Mouse (Mus musculus): Measurements from ENCODE around the gene Tln1. TPM values are rescaled to one million over a fixed set of nuclear protein-coding genes. Genes with fewer than 3 reads are reported as not detected.

Gene Tln1
- total and polyA plus RNA-seq, 3 experiments = 22.3 to 59.3 (median 50.1) TPM

GRCm38 (mm10) chr4:43558028-43558630, 4.4 kb downstream of the Tln1 start:
- dilution Hi-C loops (cut with MboI; ENCODE audit: extremely low pct_ligation_motif_present, extremely low pct_unique_long_range_greater_than_20kb, low sequenced_read_pairs) (no loop called here), in situ Hi-C loops (cut with MboI; ENCODE audit: low pct_ligation_motif_present, low pct_unique_long_range_greater_than_20kb, low sequenced_read_pairs) (loop anchor here (25.0 kb wide), 1 partner anchor 546 kb away; the partner anchor contains the start of genes Fancg and Vcp)
- H3K9me3 ChIP-seq (replicated peaks; ENCODE audit: low read length) = no peaks in the 10 kb centered on the region
- DNase-seq (ENCODE audit: extremely low read depth) = no peak
- peak overlapping the region; percentile 29; the same call in 1 of the 2 replicates for H3K27ac ChIP-seq (ENCODE audit: insufficient read depth, low read depth)
- peak overlapping the region; percentile 92 for H3K4me2 ChIP-seq (ENCODE audit: insufficient read depth, low read depth, poor library complexity, severe bottlenecking)
- TF ChIP-seq NELFE (IDR thresholded peaks at IDR 0.05; ENCODE audit: low read depth, low read length) (no peak), MAX (IDR thresholded peaks at IDR 0.05; ENCODE audit: low read length) (no peak), E2F4 (IDR thresholded peaks at IDR 0.05; ENCODE audit: insufficient replicate concordance, low read depth, low read length) (no peak), MYC (IDR thresholded peaks at IDR 0.05; ENCODE audit: low read depth, low read length) (no peak), USF1 (IDR thresholded peaks at IDR 0.05; ENCODE audit: low read depth, low read length) (no peak)
- peaks cover 36 to 49% of the 10 kb centered on the region in 2 experiments for H3K36me3 ChIP-seq (replicated peaks in 1 of 2; ENCODE audit: control insufficient read depth in 1 of 2, insufficient read depth in 1 of 2, low read length in 1 of 2)
- H3K4me3 ChIP-seq (replicated peaks in 1 of 3; ENCODE audit: low read depth in 2 of 3, low read length in 2 of 3, poor library complexity in 1 of 3) = no peak overlapping the region
- peaks cover 24 to 81% of the 10 kb centered on the region in 2 experiments for H3K4me1 ChIP-seq (ENCODE audit: control insufficient read depth in 1 of 2, insufficient read depth in 2 of 2)
- H3K9ac ChIP-seq (ENCODE audit: insufficient read depth, low read depth) = no peak overlapping the region; the same call in 1 of the 2 replicates
- no peaks in the 10 kb centered on the region for H3K27me3 ChIP-seq (replicated peaks)
- peaks cover 46% of the 10 kb centered on the region for H3K79me2 ChIP-seq (replicated peaks; ENCODE audit: control insufficient read depth, extremely low read depth, insufficient read depth, poor library complexity, severe bottlenecking)

GRCm38 (mm10) chr4:43555926-43556325, 6.6 kb downstream of the Tln1 start:
- H3K79me2 ChIP-seq (replicated peaks; ENCODE audit: control insufficient read depth, extremely low read depth, insufficient read depth, poor library complexity, severe bottlenecking) = peaks cover 38% of the 10 kb centered on the region
- H3K4me1 ChIP-seq (ENCODE audit: control insufficient read depth in 1 of 2, insufficient read depth in 2 of 2) = peaks cover 24 to 79% of the 10 kb centered on the region in 2 experiments
- TF ChIP-seq UBTF (IDR thresholded peaks at IDR 0.05; ENCODE audit: low read depth, low read length) (no peak), HCFC1 (IDR thresholded peaks at IDR 0.05; ENCODE audit: low read depth, low read length) (no peak), JUN (IDR thresholded peaks at IDR 0.05; ENCODE audit: insufficient read depth, low read depth, low read length) (no peak), RAD21 (IDR thresholded peaks at IDR 0.05; ENCODE audit: low read depth, low read length) (no peak), CTCF (conservative IDR thresholded peaks at IDR 0.05 in 1 of 2, IDR thresholded peaks at IDR 0.05 in 1 of 2; ENCODE audit: low read depth in 2 of 2, low read length in 2 of 2) (no peak), POLR2AphosphoS2 (IDR thresholded peaks at IDR 0.05; ENCODE audit: low read depth, low read length) (no peak)
- no peak overlapping the region for H3K9ac ChIP-seq (ENCODE audit: insufficient read depth, low read depth)
- H3K27ac ChIP-seq (ENCODE audit: insufficient read depth, low read depth) = no peak overlapping the region
- dilution Hi-C loops (cut with MboI; ENCODE audit: extremely low pct_ligation_motif_present, extremely low pct_unique_long_range_greater_than_20kb, low sequenced_read_pairs) (no loop called here), in situ Hi-C loops (cut with MboI; ENCODE audit: low pct_ligation_motif_present, low pct_unique_long_range_greater_than_20kb, low sequenced_read_pairs) (loop anchor here (25.0 kb wide), 1 partner anchor 544 kb away; the partner anchor contains the start of genes Fancg and Vcp)
- no peaks in the 10 kb centered on the region for H3K27me3 ChIP-seq (replicated peaks)
- no peak for DNase-seq (ENCODE audit: extremely low read depth)
- peaks cover 55 to 70% of the 10 kb centered on the region in 2 experiments for H3K36me3 ChIP-seq (replicated peaks in 1 of 2; ENCODE audit: control insufficient read depth in 1 of 2, insufficient read depth in 1 of 2, low read length in 1 of 2)
- peaks cover 11% of the 10 kb centered on the region for H3K9me3 ChIP-seq (replicated peaks; ENCODE audit: low read length)
- H3K4me2 ChIP-seq (ENCODE audit: insufficient read depth, low read depth, poor library complexity, severe bottlenecking) = no peak overlapping the region
- no peak overlapping the region for H3K4me3 ChIP-seq (replicated peaks in 1 of 3; ENCODE audit: low read depth in 2 of 3, low read length in 2 of 3, poor library complexity in 1 of 3)

DNA sequence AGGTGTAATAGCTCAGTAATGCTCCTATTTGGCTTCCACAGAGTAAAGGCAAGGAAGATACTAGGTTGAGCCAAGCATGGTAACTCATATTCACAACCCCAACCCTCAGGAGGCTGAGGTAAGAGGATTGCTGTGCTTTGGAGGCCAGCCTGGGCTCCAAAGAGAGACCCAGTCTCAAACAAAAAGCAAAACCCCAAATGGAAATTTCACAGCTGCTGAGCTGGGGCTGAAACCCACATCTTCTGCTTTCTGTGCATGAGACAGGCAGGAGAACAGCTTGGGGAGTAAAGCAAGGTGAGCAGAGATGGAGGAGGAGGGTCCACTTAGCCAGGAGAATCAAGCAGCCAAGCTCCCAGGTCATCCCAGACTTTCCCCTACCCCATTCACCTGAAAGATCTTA, 8.6 kb downstream of the Tln1 start:
- H3K4me2 ChIP-seq (ENCODE audit: insufficient read depth, low read depth, poor library complexity, severe bottlenecking) = no peak overlapping the region
- H3K27ac ChIP-seq (ENCODE audit: insufficient read depth, low read depth) = peak overlapping the region; percentile 34
- no peaks in the 10 kb centered on the region for H3K27me3 ChIP-seq (replicated peaks)
- 0 out of 2 replicates have a peak, but pooled peaks have one; percentile 28 for TF ChIP-seq MXI1 (IDR thresholded peaks at IDR 0.05; ENCODE audit: low read depth, low read length)
- TF ChIP-seq MYC (IDR thresholded peaks at IDR 0.05; ENCODE audit: low read depth, low read length) = no peak
- peak; percentile 72 for TF ChIP-seq SIN3A (IDR thresholded peaks at IDR 0.05; ENCODE audit: low read length)
- TF ChIP-seq JUN (IDR thresholded peaks at IDR 0.05; ENCODE audit: insufficient read depth, low read depth, low read length) = 0 out of 2 replicates have a peak, but pooled peaks have one; percentile 11
- peak; percentile 46; the same call in 1 of the 2 replicates for TF ChIP-seq TCF12 (IDR thresholded peaks at IDR 0.05; ENCODE audit: low read depth, low read length)
- no peak for TF ChIP-seq ZMIZ1 (IDR thresholded peaks at IDR 0.05; ENCODE audit: low read depth, low read length)
- TF ChIP-seq ETS1 (conservative IDR thresholded peaks at IDR 0.05; ENCODE audit: low read depth, low read length) = peak; percentile 62
- no peak overlapping the region for H3K4me3 ChIP-seq (replicated peaks in 1 of 3; ENCODE audit: low read depth in 2 of 3, low read length in 2 of 3, poor library complexity in 1 of 3)
- no peak overlapping the region for H3K9ac ChIP-seq (ENCODE audit: insufficient read depth, low read depth)
- H3K79me2 ChIP-seq (replicated peaks; ENCODE audit: control insufficient read depth, extremely low read depth, insufficient read depth, poor library complexity, severe bottlenecking) = peaks cover 19% of the 10 kb centered on the region
- H3K4me1 ChIP-seq (ENCODE audit: control insufficient read depth in 1 of 2, insufficient read depth in 2 of 2) = peaks cover 20 to 59% of the 10 kb centered on the region in 2 experiments
- peak; percentile 55 for DNase-seq (ENCODE audit: extremely low read depth)
- in situ Hi-C loops (cut with MboI; ENCODE audit: low pct_ligation_motif_present, low pct_unique_long_range_greater_than_20kb, low sequenced_read_pairs) (loop anchor here (25.0 kb wide), 1 partner anchor 542 kb away; the partner anchor contains the start of genes Fancg and Vcp), dilution Hi-C loops (cut with MboI; ENCODE audit: extremely low pct_ligation_motif_present, extremely low pct_unique_long_range_greater_than_20kb, low sequenced_read_pairs) (no loop called here)
- peaks cover 11% of the 10 kb centered on the region for H3K9me3 ChIP-seq (replicated peaks; ENCODE audit: low read length)
- H3K36me3 ChIP-seq (replicated peaks in 1 of 2; ENCODE audit: control insufficient read depth in 1 of 2, insufficient read depth in 1 of 2, low read length in 1 of 2) = peaks cover 75 to 90% of the 10 kb centered on the region in 2 experiments
